Mouse (Mus musculus) limb, embryonic 10.5 days (tissue): ENCODE results near the gene Pitpnm2. TPM values are rescaled to one million over a fixed set of nuclear protein-coding genes. Genes with fewer than 3 reads are reported as not detected.
A peak's percentile ranks its signal among the peaks of the same experiment; 100 is the strongest.

Experiments used
- DNase-seq: peaks from one replicate; pipeline ENCODE4 v3.0.0-alpha.2; 2017; ENCODE audit warnings: low spot score
- H3K27ac ChIP-seq: fragments of 300-500 bp; sonication (generic); 2 replicates; pipeline ENCODE4 v1.5.1; 2016; ENCODE audit warnings: mild to moderate bottlenecking
- H3K27me3 ChIP-seq: fragments of 300-500 bp; sonication (generic); 2 replicates; pipeline ENCODE4 v1.6.1; 2016; ENCODE audit warnings: low read depth, mild to moderate bottlenecking; ENCODE audit not compliant: poor library complexity, severe bottlenecking
- H3K36me3 ChIP-seq: fragments of 300-500 bp; sonication (generic); 2 replicates; pipeline ENCODE4 v1.6.1; 2016; ENCODE audit warnings: mild to moderate bottlenecking, moderate library complexity
- H3K4me1 ChIP-seq: fragments of 300-500 bp; sonication (generic); 2 replicates; pipeline ENCODE4 v1.6.1; 2016
- H3K4me3 ChIP-seq: fragments of 300-500 bp; sonication (generic); 2 replicates; pipeline ENCODE4 v1.5.1; 2016; ENCODE audit warnings: mild to moderate bottlenecking, moderate library complexity
- H3K9me3 ChIP-seq: fragments of 300-500 bp; sonication (generic); replicated peaks from 2 replicates; pipeline ENCODE4 v1.6.1; 2016; ENCODE audit warnings: mild to moderate bottlenecking
- WGBS: fragments of 180-500 bp; shearing (Covaris S2); methylation state at CpG from one replicate; pipeline ENCODE4 v1.1.7; 2016; 5-methylcytosine and 5-hydroxymethylcytosine counted together
- polyA plus RNA-seq: library from polyadenylated mRNA; unstranded; fragments of >200 nt; fragmentation: Nextera tagmentation; extraction: Ambion mirVana; gene quantifications from 2 replicates; pipeline ENCODE4 v1.2.1, GENCODE M21; 2016

The Pitpnm2 gene
- polyA plus RNA-seq, 1 experiment from 2014 or later = 2.0 TPM

- no peak for DNase-seq
- WGBS = 53% methylated on average over 4 of the region's 4 CpGs
- peaks cover 35% of the 10 kb centered on the region for H3K4me1 ChIP-seq
- no peaks in the 10 kb centered on the region for H3K36me3 ChIP-seq
- no peak overlapping the region for H3K27ac ChIP-seq
- H3K9me3 ChIP-seq = no peaks in the 10 kb centered on the region
- H3K4me3 ChIP-seq = no peak overlapping the region
- H3K27me3 ChIP-seq = no peaks in the 10 kb centered on the region
Measured at GRCm38 (mm10) chr5:124158305-124158704, 91.3 kb downstream of the Pitpnm2 start.

GRCm38 (mm10) chr5:124155943-124156342 lies 93.6 kb downstream of the Pitpnm2 start:
- Histone ChIP-seq H3K36me3 (no peaks in the 10 kb centered on the region), H3K4me1 (peaks cover 19% of the 10 kb centered on the region)
- WGBS = 90% methylated on average over 5 of the region's 5 CpGs

GRCm38 (mm10) chr5:124152734-124153133 lies 96.8 kb downstream of the Pitpnm2 start:
- DNase-seq = no peak
- H3K4me3 ChIP-seq = no peak overlapping the region
- H3K4me1 ChIP-seq = no peaks in the 10 kb centered on the region
- H3K27me3 ChIP-seq = no peaks in the 10 kb centered on the region
- H3K9me3 ChIP-seq = no peaks in the 10 kb centered on the region
- no peaks in the 10 kb centered on the region for H3K36me3 ChIP-seq
- WGBS = 90% methylated on average over 4 of the region's 4 CpGs
- no peak overlapping the region for H3K27ac ChIP-seq

More at GRCm38 (mm10) chr5:124155943-124156342, 93.6 kb downstream of the Pitpnm2 start:
- no peak overlapping the region for H3K4me3 ChIP-seq
- no peak overlapping the region for H3K27ac ChIP-seq
- H3K27me3 ChIP-seq = no peaks in the 10 kb centered on the region
- no peaks in the 10 kb centered on the region for H3K9me3 ChIP-seq
- DNase-seq = no peak

- Histone ChIP-seq H3K27ac (no peak overlapping the region), H3K9me3 (no peaks in the 10 kb centered on the region), H3K4me1 (peaks cover 3% of the 10 kb centered on the region; the same call in 1 of the 2 replicates), H3K4me3 (no peak overlapping the region), H3K36me3 (no peaks in the 10 kb centered on the region), H3K27me3 (no peaks in the 10 kb centered on the region)
- WGBS = 82% methylated on average over 7 of the region's 7 CpGs
- DNase-seq = no peak
Measured at GRCm38 (mm10) chr5:124150895-124151294, 98.7 kb downstream of the Pitpnm2 start.

- no peak overlapping the region for H3K4me3 ChIP-seq
- no peaks in the 10 kb centered on the region for H3K9me3 ChIP-seq
- H3K36me3 ChIP-seq = no peaks in the 10 kb centered on the region
- H3K27me3 ChIP-seq = no peaks in the 10 kb centered on the region
- H3K4me1 ChIP-seq = peaks cover 8% of the 10 kb centered on the region; the same call in 1 of the 2 replicates
- H3K27ac ChIP-seq = no peak overlapping the region
- 54% methylated on average over 5 of the region's 5 CpGs for WGBS
- no peak for DNase-seq
Measured at GRCm38 (mm10) chr5:124149028-124149427, 100.5 kb downstream of the Pitpnm2 start.

- no peak for DNase-seq
- H3K4me1 ChIP-seq = no peaks in the 10 kb centered on the region
- H3K27me3 ChIP-seq = no peaks in the 10 kb centered on the region
- 84% methylated on average over 7 of the region's 7 CpGs for WGBS
- H3K4me3 ChIP-seq = no peak overlapping the region
- no peaks in the 10 kb centered on the region for H3K9me3 ChIP-seq
- H3K27ac ChIP-seq = no peak overlapping the region
- peaks cover 12% of the 10 kb centered on the region for H3K36me3 ChIP-seq
Measured at GRCm38 (mm10) chr5:124138066-124138465, 111.5 kb downstream of the Pitpnm2 start.

GRCm38 (mm10) chr5:124134261-124134660 lies 115.3 kb downstream of the Pitpnm2 start:
- Histone ChIP-seq H3K27me3 (no peaks in the 10 kb centered on the region), H3K4me3 (no peak overlapping the region), H3K27ac (no peak overlapping the region), H3K36me3 (peaks cover 19% of the 10 kb centered on the region), H3K4me1 (no peaks in the 10 kb centered on the region), H3K9me3 (no peaks in the 10 kb centered on the region)
- 89% methylated on average over 5 of the region's 5 CpGs for WGBS
- DNase-seq = no peak

GRCm38 (mm10) chr5:124125093-124125492 lies 124.5 kb downstream of the Pitpnm2 start:
- no peak for DNase-seq
- 92% methylated on average over 11 of the region's 11 CpGs for WGBS
- H3K27me3 ChIP-seq = no peaks in the 10 kb centered on the region
- H3K4me3 ChIP-seq = no peak overlapping the region
- H3K36me3 ChIP-seq = peaks cover 66% of the 10 kb centered on the region
- no peak overlapping the region for H3K27ac ChIP-seq
- H3K4me1 ChIP-seq = no peaks in the 10 kb centered on the region
- H3K9me3 ChIP-seq = no peaks in the 10 kb centered on the region

GRCm38 (mm10) chr5:124122357-124122756 lies 127.2 kb downstream of the Pitpnm2 start:
- no peak for DNase-seq
- Histone ChIP-seq H3K9me3 (no peaks in the 10 kb centered on the region), H3K27me3 (no peaks in the 10 kb centered on the region), H3K27ac (no peak overlapping the region), H3K36me3 (peaks cover 80% of the 10 kb centered on the region), H3K4me1 (peaks cover 14% of the 10 kb centered on the region), H3K4me3 (no peak overlapping the region)
- 93% methylated on average over 18 of the region's 18 CpGs for WGBS

GRCm38 (mm10) chr5:124119204-124119603 lies 130.4 kb downstream of the Pitpnm2 start:
- Histone ChIP-seq H3K9me3 (no peaks in the 10 kb centered on the region), H3K27ac (no peak overlapping the region), H3K4me1 (peaks cover 33% of the 10 kb centered on the region), H3K4me3 (no peak overlapping the region), H3K27me3 (no peaks in the 10 kb centered on the region), H3K36me3 (peaks cover 78% of the 10 kb centered on the region)
- no peak for DNase-seq
- 86% methylated on average over 5 of the region's 5 CpGs for WGBS

- H3K27me3 ChIP-seq = no peaks in the 10 kb centered on the region
- 2% methylated on average over 64 of the region's 64 CpGs for WGBS
Measured at GRCm38 (mm10) chr5:124115990-124116845, 133.3 kb downstream of the Pitpnm2 start, which contains the start of gene Arl6ip4. TSS of gene Arl6ip4 (plus strand) at chr5:124116089.

GRCm38 (mm10) chr5:124115531-124115930 lies 134.0 kb downstream of the Pitpnm2 start:
- Histone ChIP-seq H3K4me3 (peak overlapping the region; percentile 90), H3K27me3 (no peaks in the 10 kb centered on the region), H3K4me1 (peaks cover 53% of the 10 kb centered on the region), H3K36me3 (peaks cover 48% of the 10 kb centered on the region), H3K27ac (peak overlapping the region; percentile 90), H3K9me3 (no peaks in the 10 kb centered on the region)
- DNase-seq = no peak
- whole genome bisulfite sequencing = 24% methylated on average over 7 of the region's 7 CpGs

More at GRCm38 (mm10) chr5:124115990-124116845, 133.3 kb downstream of the Pitpnm2 start, which contains the start of gene Arl6ip4:
- Histone ChIP-seq H3K36me3 (peaks cover 55% of the 10 kb centered on the region), H3K4me3 (peak within 1 kb of the TSS; percentile 90), H3K9me3 (no peaks in the 10 kb centered on the region), H3K27ac (peak within 1 kb of the TSS; percentile 90), H3K4me1 (peaks cover 51% of the 10 kb centered on the region)
- peak; percentile 88 for DNase-seq

GRCm38 (mm10) chr5:124114276-124115025 lies 135.1 kb downstream of the Pitpnm2 start:
- peaks cover 53% of the 10 kb centered on the region for H3K4me1 ChIP-seq
- peaks cover 37% of the 10 kb centered on the region for H3K36me3 ChIP-seq
- H3K27me3 ChIP-seq = no peaks in the 10 kb centered on the region
- no peaks in the 10 kb centered on the region for H3K9me3 ChIP-seq
- no peak for DNase-seq
- H3K4me3 ChIP-seq = no peak overlapping the region
- 95% methylated on average over 24 of the region's 24 CpGs for WGBS
- H3K27ac ChIP-seq = no peak overlapping the region
